Mouse (Mus musculus): ENCODE results near the gene St13. TPM values are rescaled to one million over a fixed set of nuclear protein-coding genes. Genes with fewer than 3 reads are reported as not detected.
"Not testable (repeated sequence)": the region's sequence is repeated elsewhere in the genome, so short reads cannot be mapped to it uniquely, and the experiment has no call there.

The St13 gene
- 115 and 125 TPM in 2 replicates for polyA plus RNA-seq (2015; fragmentation: Nextera tagmentation; extraction: Ambion mirVana)

- Histone ChIP-seq H3K36me3 (no peaks in the 10 kb centered on the region; the same call in 1 of the 2 replicates), H3K9ac (peak within 1 kb of the TSS; percentile 96), H3K4me3 (peak within 1 kb of the TSS; percentile 88), H3K27me3 (replicated peaks) (no peaks in the 10 kb centered on the region), H3K27ac (replicated peaks) (peak within 1 kb of the TSS; percentile 92), H3K4me2 (peak within 1 kb of the TSS; percentile 87), H3K4me1 (peaks cover 30% of the 10 kb centered on the region), H3K9me3 (no peaks in the 10 kb centered on the region)
- WGBS, result under 1% methylated on average over 50 of the region's 50 CpGs
- peak; percentile 100 for ATAC-seq (ENCODE audit: extremely low read depth, insufficient number of reproducible peaks, low FRiP score, low TSS enrichment)
Measured at GRCm38 (mm10) chr15:81399638-81400315, at the start of gene St13, which contains the start of gene Xpnpep3. TSS of gene St13 (minus strand) at chr15:81400077. TSS of gene Xpnpep3 (plus strand) at chr15:81400138.

- Histone ChIP-seq H3K36me3 (peaks cover 59% of the 10 kb centered on the region), H3K9ac (no peak overlapping the region), H3K4me1 (no peaks in the 10 kb centered on the region), H3K4me3 (no peak overlapping the region), H3K4me2 (no peak overlapping the region), H3K9me3 (no peaks in the 10 kb centered on the region), H3K27ac (replicated peaks) (no peak overlapping the region), H3K27me3 (replicated peaks) (no peaks in the 10 kb centered on the region)
- ATAC-seq (ENCODE audit: extremely low read depth, insufficient number of reproducible peaks, low FRiP score, low TSS enrichment), result no peak
- 33% methylated on average over 3 of the region's 3 CpGs for WGBS
Measured at GRCm38 (mm10) chr15:81448463-81448862, 48.6 kb upstream of the St13 start.

- H3K9ac ChIP-seq, result no peak overlapping the region
- no peak overlapping the region for H3K27ac ChIP-seq (replicated peaks)
- H3K4me3 ChIP-seq, result no peak overlapping the region
- no peaks in the 10 kb centered on the region for H3K4me1 ChIP-seq
- ATAC-seq (ENCODE audit: extremely low read depth, insufficient number of reproducible peaks, low FRiP score, low TSS enrichment), result no peak
- no peaks in the 10 kb centered on the region for H3K9me3 ChIP-seq
- no peaks in the 10 kb centered on the region for H3K27me3 ChIP-seq (replicated peaks)
- peaks cover 57% of the 10 kb centered on the region for H3K36me3 ChIP-seq
- H3K4me2 ChIP-seq, result no peak overlapping the region
Measured at GRCm38 (mm10) chr15:81439236-81439635, 39.4 kb upstream of the St13 start.

GRCm38 (mm10) chr15:81438345-81438744 lies 38.5 kb upstream of the St13 start:
- H3K4me3 ChIP-seq, result no peak overlapping the region
- H3K27ac ChIP-seq (replicated peaks), result no peak overlapping the region
- H3K36me3 ChIP-seq, result peaks cover 53% of the 10 kb centered on the region
- no peak for ATAC-seq (ENCODE audit: extremely low read depth, insufficient number of reproducible peaks, low FRiP score, low TSS enrichment)
- H3K4me1 ChIP-seq, result no peaks in the 10 kb centered on the region
- no peaks in the 10 kb centered on the region for H3K27me3 ChIP-seq (replicated peaks)
- H3K9me3 ChIP-seq, result no peaks in the 10 kb centered on the region
- WGBS, result 81% methylated on average over 1 of the region's 1 CpGs
- no peak overlapping the region for H3K9ac ChIP-seq
- no peak overlapping the region for H3K4me2 ChIP-seq

GRCm38 (mm10) chr15:81431195-81431594 lies 31.3 kb upstream of the St13 start:
- no peak overlapping the region for H3K4me2 ChIP-seq
- H3K27me3 ChIP-seq (replicated peaks), result no peaks in the 10 kb centered on the region
- H3K9me3 ChIP-seq, result no peaks in the 10 kb centered on the region
- H3K36me3 ChIP-seq, result peaks cover 54% of the 10 kb centered on the region
- H3K27ac ChIP-seq (replicated peaks), result no peak overlapping the region
- H3K9ac ChIP-seq, result no peak overlapping the region
- no peaks in the 10 kb centered on the region for H3K4me1 ChIP-seq
- no peak for ATAC-seq (ENCODE audit: extremely low read depth, insufficient number of reproducible peaks, low FRiP score, low TSS enrichment)
- no peak overlapping the region for H3K4me3 ChIP-seq
- WGBS, result 83% methylated on average over 1 of the region's 1 CpGs

- no peak overlapping the region for H3K27ac ChIP-seq (replicated peaks)
- H3K4me3 ChIP-seq, result no peak overlapping the region
- H3K36me3 ChIP-seq, result peaks cover 46% of the 10 kb centered on the region
- ATAC-seq (ENCODE audit: extremely low read depth, insufficient number of reproducible peaks, low FRiP score, low TSS enrichment), result no peak
- 87% methylated on average over 2 of the region's 2 CpGs for WGBS
- no peaks in the 10 kb centered on the region for H3K9me3 ChIP-seq
- H3K27me3 ChIP-seq (replicated peaks), result no peaks in the 10 kb centered on the region
- no peak overlapping the region for H3K9ac ChIP-seq
- no peaks in the 10 kb centered on the region for H3K4me1 ChIP-seq
- no peak overlapping the region for H3K4me2 ChIP-seq
Measured at GRCm38 (mm10) chr15:81427947-81428346, 28.1 kb upstream of the St13 start.

GRCm38 (mm10) chr15:81425311-81425710 lies 25.4 kb upstream of the St13 start:
- Histone ChIP-seq H3K9me3 (no peaks in the 10 kb centered on the region), H3K4me2 (no peak overlapping the region), H3K27me3 (replicated peaks) (no peaks in the 10 kb centered on the region), H3K9ac (no peak overlapping the region), H3K4me1 (no peaks in the 10 kb centered on the region), H3K36me3 (peaks cover 20% of the 10 kb centered on the region), H3K27ac (replicated peaks) (no peak overlapping the region), H3K4me3 (no peak overlapping the region)
- ATAC-seq (ENCODE audit: extremely low read depth, insufficient number of reproducible peaks, low FRiP score, low TSS enrichment), result no peak
- WGBS, result 82% methylated on average over 3 of the region's 3 CpGs

GRCm38 (mm10) chr15:81422156-81422681 lies 22.3 kb upstream of the St13 start:
- Histone ChIP-seq H3K27ac (replicated peaks) (0 out of 2 replicates have a peak overlapping the region, but pooled peaks have one; percentile 6), H3K27me3 (replicated peaks) (no peaks in the 10 kb centered on the region), H3K4me2 (no peak overlapping the region), H3K9ac (no peak overlapping the region), H3K9me3 (no peaks in the 10 kb centered on the region), H3K4me1 (no peaks in the 10 kb centered on the region; the same call in 1 of the 2 replicates), H3K4me3 (no peak overlapping the region), H3K36me3 (peaks cover 8% of the 10 kb centered on the region)
- ATAC-seq (ENCODE audit: extremely low read depth, insufficient number of reproducible peaks, low FRiP score, low TSS enrichment), result no peak
- WGBS, result 75% methylated on average over 7 of the region's 7 CpGs

GRCm38 (mm10) chr15:81421454-81421853 lies 21.6 kb upstream of the St13 start:
- no peak overlapping the region for H3K27ac ChIP-seq (replicated peaks)
- ATAC-seq (ENCODE audit: extremely low read depth, insufficient number of reproducible peaks, low FRiP score, low TSS enrichment), result no peak
- 77% methylated on average over 1 of the region's 1 CpGs for WGBS
- peaks cover 4% of the 10 kb centered on the region for H3K4me1 ChIP-seq
- no peaks in the 10 kb centered on the region for H3K27me3 ChIP-seq (replicated peaks)
- no peak overlapping the region for H3K4me2 ChIP-seq
- no peaks in the 10 kb centered on the region for H3K9me3 ChIP-seq
- peaks cover 6% of the 10 kb centered on the region; the same call in 1 of the 2 replicates for H3K36me3 ChIP-seq
- no peak overlapping the region for H3K9ac ChIP-seq
- no peak overlapping the region for H3K4me3 ChIP-seq

- H3K36me3 ChIP-seq, result peaks cover 17% of the 10 kb centered on the region
- no peaks in the 10 kb centered on the region for H3K27me3 ChIP-seq (replicated peaks)
- WGBS, result 79% methylated on average over 4 of the region's 4 CpGs
- no peak overlapping the region for H3K4me2 ChIP-seq
- H3K9ac ChIP-seq, result no peak overlapping the region
- no peak for ATAC-seq (ENCODE audit: extremely low read depth, insufficient number of reproducible peaks, low FRiP score, low TSS enrichment)
- peaks cover 6% of the 10 kb centered on the region for H3K4me1 ChIP-seq
- H3K4me3 ChIP-seq, result no peak overlapping the region
- H3K9me3 ChIP-seq, result no peaks in the 10 kb centered on the region
- H3K27ac ChIP-seq (replicated peaks), result no peak overlapping the region
Measured at GRCm38 (mm10) chr15:81418065-81418464, 18.2 kb upstream of the St13 start.

- not testable (repeated sequence) for H3K27ac ChIP-seq (replicated peaks)
Measured at GRCm38 (mm10) chr15:81416763-81417310, 17.0 kb upstream of the St13 start.

More at GRCm38 (mm10) chr15:81416763-81417310, 17.0 kb upstream of the St13 start:
- peak; percentile 66; the same call in 1 of the 2 replicates for ATAC-seq (ENCODE audit: extremely low read depth, insufficient number of reproducible peaks, low FRiP score, low TSS enrichment)
- Histone ChIP-seq H3K4me2 (peak overlapping the region; percentile 70), H3K36me3 (peaks cover 17% of the 10 kb centered on the region), H3K4me3 (peak overlapping the region; percentile 40), H3K9ac (peak overlapping the region; percentile 75)
- H3K27me3 ChIP-seq (replicated peaks); H3K9me3 ChIP-seq; H3K4me1 ChIP-seq: not testable (repeated sequence)
- WGBS, result 5% methylated on average over 22 of the region's 22 CpGs
